Mouse (Mus musculus): ENCODE results near the gene Vmn1r70.

The Vmn1r70 gene

DNA sequence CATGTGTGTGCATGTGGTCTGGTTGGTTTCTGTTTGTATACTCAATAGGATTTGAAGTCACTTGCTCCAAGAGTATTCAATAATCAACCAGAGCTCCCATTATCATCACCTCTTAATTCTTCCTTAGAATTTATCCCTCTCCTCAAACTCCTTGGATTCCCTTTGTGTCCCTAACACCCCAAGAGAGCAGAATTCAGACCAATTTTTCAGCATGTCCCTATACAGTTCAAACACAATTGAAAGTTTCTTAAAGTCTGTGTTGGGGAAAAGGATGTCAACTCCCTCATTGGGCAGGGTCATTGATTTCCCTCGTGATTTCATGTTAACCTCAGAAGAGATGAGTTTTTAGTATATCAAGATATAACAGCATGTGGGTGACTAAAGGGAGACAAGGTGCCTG lies at the start of gene Vmn1r70:
Gene Vmn1r70 (plus strand): TSS at position 301 of the 400 bp plus-strand sequence.
- DNase-seq (ENCODE audit: low spot score), result no peak

DNA sequence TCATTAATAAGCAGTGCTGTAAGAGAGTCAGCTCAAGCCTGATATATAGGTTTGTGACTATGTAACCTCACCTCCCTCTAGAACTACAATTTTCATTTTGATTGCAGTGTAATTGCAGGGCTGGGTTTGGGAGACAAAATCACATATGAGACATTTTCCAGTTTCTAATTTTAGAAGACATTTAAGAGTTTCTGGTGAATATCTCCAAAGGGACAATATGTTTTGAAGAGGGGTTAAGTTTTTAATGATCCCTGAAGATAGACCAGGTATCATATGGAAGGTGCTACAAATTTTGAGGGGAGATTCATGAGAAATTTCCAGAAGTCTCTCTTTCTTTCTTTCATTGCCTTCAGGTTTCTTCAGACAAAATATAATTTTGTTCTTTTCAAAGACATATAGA lies 17.8 kb upstream of the Vmn1r70 start, which contains the start of gene Vmn1r69:
Gene Vmn1r69 (minus strand): TSS at position 101 of the 400 bp plus-strand sequence.
- no peak for DNase-seq (ENCODE audit: low spot score)
